Comparison of ENCODE assay signal across 8 mouse cellular contexts in the genomic region with DNA sequence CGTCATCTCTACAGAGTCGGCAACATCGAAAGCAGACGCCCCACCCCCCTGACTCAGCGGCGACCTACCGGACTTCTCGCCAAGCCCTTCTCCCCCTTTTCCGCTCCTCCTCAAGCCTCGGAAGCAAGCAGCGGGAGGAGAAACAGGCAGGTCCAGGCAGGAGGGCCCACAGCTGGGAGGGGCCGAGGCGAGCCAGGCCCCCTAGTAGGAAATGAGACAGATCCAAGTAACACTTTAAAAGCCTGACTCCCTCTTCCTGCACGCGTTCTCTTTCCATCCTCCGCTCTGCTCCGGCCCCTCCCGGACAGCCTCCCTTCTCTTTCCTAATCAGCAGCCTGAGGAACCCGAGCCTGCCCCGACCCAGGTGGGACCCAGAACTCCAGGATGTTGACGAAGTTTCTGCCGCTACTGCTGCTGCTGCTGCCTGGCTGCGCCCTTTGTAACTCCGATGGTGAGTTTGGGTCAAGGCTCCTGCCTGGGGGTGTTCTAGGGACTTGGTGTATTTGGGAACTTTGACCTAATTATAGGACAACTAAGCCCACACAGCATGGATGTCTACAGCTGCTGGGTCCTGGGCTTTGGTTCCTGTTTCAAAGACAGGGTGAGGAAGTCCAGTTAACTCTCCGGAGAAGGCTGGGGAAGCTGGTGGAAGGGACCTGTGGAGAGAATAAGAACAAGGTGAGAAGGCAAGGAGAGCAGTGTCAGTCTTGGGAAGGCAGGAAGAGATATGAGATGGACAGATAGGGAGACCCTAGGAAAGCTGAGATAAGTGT. TPM values are rescaled to one million over a fixed set of nuclear protein-coding genes. Genes with fewer than 3 reads are reported as not detected.
DNase-seq lines count a peak whose midpoint lies in the region; ATAC-seq and TF ChIP-seq lines count a peak whose summit lies in the region.

A gene (plus strand): TSS at position 104 of the 773 bp plus-strand sequence.

- H3K9ac ChIP-seq in ES-E14 (ENCODE audit: insufficient read depth, low read depth, low read length, poor library complexity, severe bottlenecking), result peak within 1 kb of the TSS; percentile 46
- 0 out of 2 replicates have a peak within 1 kb of the TSS, but pooled peaks have one; percentile 33 for H3K9ac ChIP-seq in hindbrain, postnatal 0 days (replicated peaks; ENCODE audit: low read length)
- H3K9ac ChIP-seq in liver, embryonic 14.5 days (replicated peaks), result no peak within 1 kb of the TSS
- peak within 1 kb of the TSS; percentile 47 for H3K9ac ChIP-seq in neural tube, embryonic 11.5 days (ENCODE audit: low read length)

- in situ Hi-C loops in ES-E14 (cut with MboI; ENCODE audit: low sequenced_read_pairs in 2 of 2, unreplicated experiment in 2 of 2), result loop anchor here in 1 of 2 experiments (10.0 kb wide), 1 partner anchor 236 kb away; a partner anchor contains a TSS

- TF ChIP-seq CTCF in bone marrow macrophage, adult 2 months (IDR thresholded peaks at IDR 0.05; ENCODE audit: low read depth, low read length), result no peak
- no peak for TF ChIP-seq CTCF in hindbrain, postnatal 0 days (IDR thresholded peaks at IDR 0.05; ENCODE audit: low read depth)
- no peak for TF ChIP-seq CTCF in liver, embryonic 14.5 days (IDR thresholded peaks at IDR 0.05; ENCODE audit: low read depth)

- no peaks in the 10 kb centered on the region for H3K9me3 ChIP-seq in ES-E14 (ENCODE audit: control insufficient read depth, insufficient read depth, low read depth, low read length)
- H3K9me3 ChIP-seq in hindbrain, postnatal 0 days (ENCODE audit: low read length), result no peaks in the 10 kb centered on the region
- H3K9me3 ChIP-seq in liver, embryonic 14.5 days (ENCODE audit: control insufficient read depth, low read length), result no peaks in the 10 kb centered on the region
- no peaks in the 10 kb centered on the region for H3K9me3 ChIP-seq in neural tube, embryonic 11.5 days (ENCODE audit: control insufficient read depth, low read length)

- no peak for TF ChIP-seq EP300 in liver, embryonic 14.5 days (IDR thresholded peaks at IDR 0.05; ENCODE audit: low read depth)

- 5% methylated on average over 24 of the region's 25 CpGs for WGBS in hindbrain, postnatal 0 days
- 3% methylated on average over 24 of the region's 25 CpGs for WGBS in liver, embryonic 14.5 days (ENCODE audit: insufficient replicate concordance)
- 3% methylated on average over 25 of the region's 25 CpGs for WGBS in neural tube, embryonic 11.5 days

- H3K4me2 ChIP-seq in hindbrain, postnatal 0 days (ENCODE audit: low read depth, low read length), result peak within 1 kb of the TSS; percentile 58
- peak within 1 kb of the TSS; percentile 35 for H3K4me2 ChIP-seq in liver, embryonic 14.5 days (ENCODE audit: low read depth)
- peak within 1 kb of the TSS; percentile 38 for H3K4me2 ChIP-seq in neural tube, embryonic 11.5 days (ENCODE audit: low read depth)

- peak within 1 kb of the TSS; percentile 31 to 51 for H3K4me3 ChIP-seq in ES-E14 (ENCODE audit: insufficient read depth in 1 of 2, low read depth in 1 of 2, low read length in 2 of 2, poor library complexity in 1 of 2, severe bottlenecking in 1 of 2)
- peak within 1 kb of the TSS; percentile 56 for H3K4me3 ChIP-seq in bone marrow macrophage, adult 2 months (ENCODE audit: insufficient read depth, low read length)
- H3K4me3 ChIP-seq in hindbrain, postnatal 0 days (ENCODE audit: low read length), result peak within 1 kb of the TSS; percentile 35
- H3K4me3 ChIP-seq in liver, embryonic 14.5 days (ENCODE audit: insufficient read depth in 1 of 2, low read depth in 2 of 2, low read length in 2 of 2), result peak within 1 kb of the TSS; percentile 14 to 18; a peak in 3 of 4 replicates
- H3K4me3 ChIP-seq in neural tube, embryonic 11.5 days (ENCODE audit: low read depth, low read length), result peak within 1 kb of the TSS; percentile 14

- peaks cover 0 to 2% of the 10 kb centered on the region in 2 experiments; a peak in 1 of 4 replicates for H3K4me1 ChIP-seq in ES-E14 (ENCODE audit: control insufficient read depth in 2 of 2, insufficient read depth in 2 of 2, low read length in 2 of 2, poor library complexity in 1 of 2)
- peaks cover 9% of the 10 kb centered on the region for H3K4me1 ChIP-seq in bone marrow macrophage, adult 2 months (ENCODE audit: control insufficient read depth, insufficient read depth, low read length)
- H3K4me1 ChIP-seq in hindbrain, postnatal 0 days (ENCODE audit: insufficient read depth, low read length), result no peaks in the 10 kb centered on the region
- no peaks in the 10 kb centered on the region for H3K4me1 ChIP-seq in liver, embryonic 14.5 days (replicated peaks; ENCODE audit: control insufficient read depth in 2 of 2, insufficient read depth in 2 of 2, low read length in 1 of 2)
- no peaks in the 10 kb centered on the region for H3K4me1 ChIP-seq in neural tube, embryonic 11.5 days (ENCODE audit: control insufficient read depth, insufficient read depth, low read length)

- no peaks in the 10 kb centered on the region for H3K36me3 ChIP-seq in ES-E14 (ENCODE audit: control insufficient read depth, insufficient read depth, low read length, poor library complexity, severe bottlenecking)
- no peaks in the 10 kb centered on the region for H3K36me3 ChIP-seq in hindbrain, postnatal 0 days (ENCODE audit: insufficient read depth, low read length)
- H3K36me3 ChIP-seq in liver, embryonic 14.5 days (replicated peaks; ENCODE audit: control insufficient read depth, insufficient read depth, low read depth), result no peaks in the 10 kb centered on the region
- no peaks in the 10 kb centered on the region for H3K36me3 ChIP-seq in neural tube, embryonic 11.5 days (ENCODE audit: control insufficient read depth, insufficient read depth, low read length)

- H3K27ac ChIP-seq in ES-E14 (ENCODE audit: insufficient read depth, low read depth, low read length, poor library complexity, severe bottlenecking), result no peak within 1 kb of the TSS
- 0 out of 2 replicates have a peak within 1 kb of the TSS, but pooled peaks have one; percentile 14 for H3K27ac ChIP-seq in bone marrow macrophage, adult 2 months (ENCODE audit: insufficient read depth, low read depth, low read length)
- H3K27ac ChIP-seq in hindbrain, postnatal 0 days, result no peak within 1 kb of the TSS
- H3K27ac ChIP-seq in liver, embryonic 14.5 days, result no peak within 1 kb of the TSS
- H3K27ac ChIP-seq in neural tube, embryonic 11.5 days (ENCODE audit: low read depth, low read length), result no peak within 1 kb of the TSS

- no peaks in the 10 kb centered on the region for H3K27me3 ChIP-seq in hindbrain, postnatal 0 days (ENCODE audit: insufficient read depth, low read length)
- peaks cover 9% of the 10 kb centered on the region; the same call in 1 of the 2 replicates for H3K27me3 ChIP-seq in liver, embryonic 14.5 days (ENCODE audit: control insufficient read depth, insufficient read depth, low read length)
- H3K27me3 ChIP-seq in neural tube, embryonic 11.5 days (ENCODE audit: control insufficient read depth, insufficient read depth, low read length), result no peaks in the 10 kb centered on the region

- DNase-seq in ES-E14 (ENCODE audit: low read depth, low spot score), result no peak
- DNase-seq in gastrocnemius, postnatal 25 days, result peak; percentile 73
- DNase-seq in hindbrain, postnatal 0 days (ENCODE audit: low spot score), result peak; percentile 4
- DNase-seq in liver, embryonic 14.5 days (ENCODE audit: low read depth in 3 of 3, low spot score in 3 of 3), result no peak
- DNase-seq in neural tube, embryonic 11.5 days (ENCODE audit: low spot score), result peak; percentile 25
- no peak for DNase-seq in right cerebral cortex, postnatal 36 days (ENCODE audit: low spot score in 2 of 2)
- no peak for DNase-seq in cerebellum, adult 9-11 months

- no peak for ATAC-seq in hindbrain, postnatal 0 days
- no peak for ATAC-seq in liver, embryonic 14.5 days (ENCODE audit: insufficient read depth)
- ATAC-seq in neural tube, embryonic 11.5 days (ENCODE audit: insufficient read depth, low FRiP score, low TSS enrichment), result no peak

- no peak for TF ChIP-seq POLR2A in bone marrow macrophage, adult 2 months (IDR thresholded peaks at IDR 0.05; ENCODE audit: borderline replicate concordance, low read depth, low read length)

TF ChIP-seq in ES-E14, 5 proteins besides CTCF, POLR2A, EP300 and RAD21:
- TF ChIP-seq HCFC1 (IDR thresholded peaks at IDR 0.05; ENCODE audit: borderline replicate concordance, insufficient read depth, low read length) (no peak), ZC3H11A (IDR thresholded peaks at IDR 0.05; ENCODE audit: borderline replicate concordance, low read depth, low read length) (no peak), ZNF384 (IDR thresholded peaks at IDR 0.05; ENCODE audit: low read depth, low read length) (no peak), MAFK (IDR thresholded peaks at IDR 0.05; ENCODE audit: insufficient read depth, low read depth, low read length) (no peak), CHD2 (IDR thresholded peaks at IDR 0.05; ENCODE audit: low read depth, low read length) (no peak)

RNA-seq across cellular contexts. Expression of the gene that starts here (rescaled TPM):
- total RNA-seq in ES-E14 (2012; rRNA removed), result 6.3 and 8.0 TPM in 2 replicates
- 3.7 and 3.9 TPM in 2 replicates for polyA plus RNA-seq in bone marrow macrophage, adult 2 months (2012; ENCODE audit: insufficient read depth, insufficient read length, missing spikeins)
- 10 to 100 TPM in 1 of 2 experiments, 1 to 10 TPM in 1; 5.9 to 12.4 TPM for total RNA-seq in gastrocnemius, postnatal 25 days (2021)
- total RNA-seq in hindbrain, postnatal 0 days (2014; rRNA removed), result 1.1 and 1.4 TPM in 2 replicates
- 1.6 and 2.6 TPM in 2 replicates for polyA plus RNA-seq in hindbrain, postnatal 0 days (2015; fragmentation: Nextera tagmentation; extraction: Ambion mirVana)
- polyA plus RNA-seq in liver, embryonic 14.5 days (2012; rRNA removed), result 0.56 and 0.93 TPM in 2 replicates
- polyA plus RNA-seq in liver, embryonic 14.5 days (2014; fragmentation: Nextera tagmentation; extraction: Ambion mirVana), result 0.56 and 0.74 TPM in 2 replicates
- polyA plus RNA-seq in neural tube, embryonic 11.5 days (2014; fragmentation: Nextera tagmentation; extraction: Ambion mirVana), result 2.6 and 2.8 TPM in 2 replicates

Comparison
In these comparisons a context has a peak if more than half of its experiments do, and no peak if none do; other contexts are left out.
1. DNase-seq: peak in gastrocnemius, postnatal 25 days (single experiment), hindbrain, postnatal 0 days (single experiment) and neural tube, embryonic 11.5 days (single experiment); none in ES-E14 (single experiment), liver, embryonic 14.5 days (0 of 3), right cerebral cortex, postnatal 36 days (0 of 2) and cerebellum, adult 9-11 months (single experiment).
2. Peak in every context shown above with its lines, with median percentiles within 50 percentile points of each other: H3K4me3 ChIP-seq and H3K4me2 ChIP-seq.